Mouse (Mus musculus) kidney, adult 2 months (tissue): ENCODE measurements around the gene Cers1.

Source experiments
- CTCF ChIP-seq: fragments of 200-500 bp; conservative IDR thresholded peaks from 2 replicates; pipeline ENCODE4 v1.5.1; 2011; ENCODE audit warnings: low read depth, mild to moderate bottlenecking, control low read depth, low read length, moderate library complexity, mixed read lengths; ENCODE audit not compliant: insufficient read depth, insufficient read length
- POLR2A ChIP-seq: fragments of 200-500 bp; IDR thresholded peaks from one replicate; pipeline ENCODE4 v1.6.1; 2011; ENCODE audit warnings: low read depth, low read length, control low read depth

- TF ChIP-seq CTCF (no peak), POLR2A (no peak)
Observed at GRCm38 (mm10) chr8:70359411-70359810, 43.8 kb downstream of the Cers1 start.
